Mouse (Mus musculus): ENCODE results near the gene Retnla. TPM values are rescaled to one million over a fixed set of nuclear protein-coding genes. Genes with fewer than 3 reads are reported as not detected.
"Not testable (repeated sequence)": the region's sequence is repeated elsewhere in the genome, so short reads cannot be mapped to it uniquely, and the experiment has no call there.

Retnla gene
- total RNA-seq (2021), result not detected

DNA sequence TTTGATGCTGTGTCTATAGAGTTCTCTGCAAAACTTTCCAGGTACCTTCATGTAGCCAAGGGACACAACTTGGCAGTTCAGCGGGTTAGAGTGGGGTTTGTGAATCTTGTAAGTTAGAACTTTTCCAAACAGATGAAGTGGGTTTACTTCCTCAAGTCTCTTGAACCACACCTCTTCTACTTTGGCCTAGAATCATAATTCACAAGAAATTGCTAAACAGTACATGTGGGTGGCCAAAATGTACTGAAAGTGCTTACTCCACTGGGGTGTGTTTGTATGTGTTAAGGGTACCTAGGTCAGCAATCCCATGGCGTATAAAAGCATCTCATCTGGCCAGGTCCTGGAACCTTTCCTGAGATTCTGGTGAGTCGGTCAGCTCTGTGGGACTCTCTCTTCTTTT is at the start of gene Retnla:
Gene Retnla, plus strand, starts transcription at position 286 of the 400 bp plus-strand sequence.
- no peak for DNase-seq

DNA sequence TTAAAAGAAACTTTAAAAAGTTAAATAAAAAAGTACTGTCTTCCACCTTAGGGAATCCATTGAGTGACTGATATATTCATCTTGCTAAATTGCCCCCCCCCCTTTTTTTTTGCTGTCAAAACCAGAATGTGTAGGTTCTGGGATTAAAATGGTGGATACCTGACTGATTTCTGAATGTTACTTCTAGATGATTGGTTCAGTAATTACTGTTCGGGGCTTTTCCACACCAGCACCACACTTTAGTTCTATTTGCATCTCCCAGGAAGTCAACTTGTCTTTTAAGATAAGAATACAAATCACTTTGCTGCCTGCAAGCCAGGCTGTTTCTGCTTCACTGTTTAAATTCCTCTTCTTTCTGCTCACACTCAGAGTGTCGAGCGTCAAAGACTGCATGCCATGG is 44.1 kb upstream of the Retnla start:
- no peak for DNase-seq

DNA sequence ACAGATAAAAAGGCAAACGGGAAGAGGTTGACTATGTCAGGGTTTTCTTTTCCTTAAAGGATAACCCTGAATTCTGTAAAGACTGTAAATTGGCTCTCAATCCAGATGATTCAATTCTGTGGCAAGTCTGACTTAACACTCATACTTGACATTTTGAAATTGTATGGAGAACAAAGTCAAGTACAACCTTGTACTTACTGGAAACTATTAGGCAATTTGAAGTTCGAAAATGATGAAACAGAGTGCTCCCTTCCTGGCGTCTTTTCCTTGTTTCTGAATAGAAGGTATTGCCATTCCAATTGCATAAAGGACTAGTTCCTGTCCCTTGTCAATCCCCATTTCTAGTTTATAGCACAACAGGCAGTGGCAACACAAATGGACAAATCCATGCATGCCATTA is 42.9 kb upstream of the Retnla start:
- no peak for DNase-seq

DNA sequence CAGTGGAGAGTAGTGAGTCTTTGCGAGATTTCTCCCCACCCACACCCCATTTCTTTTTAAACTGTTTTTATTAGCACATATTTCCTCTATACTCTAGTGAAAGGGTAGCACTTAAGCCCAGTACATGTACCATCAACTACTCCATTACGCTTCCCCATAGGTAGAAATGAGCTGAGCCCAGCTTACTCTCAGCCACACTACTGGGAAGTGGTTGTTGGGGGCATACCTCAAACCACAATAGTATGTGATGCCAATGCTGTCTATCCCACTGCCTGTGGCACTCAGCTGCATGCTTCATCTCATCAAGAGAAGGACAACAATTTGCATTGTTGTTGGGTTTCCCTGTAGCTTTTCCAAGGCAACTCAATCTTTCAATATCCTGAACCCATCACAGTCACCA is 41.4 kb upstream of the Retnla start:
- no peak for DNase-seq

DNA sequence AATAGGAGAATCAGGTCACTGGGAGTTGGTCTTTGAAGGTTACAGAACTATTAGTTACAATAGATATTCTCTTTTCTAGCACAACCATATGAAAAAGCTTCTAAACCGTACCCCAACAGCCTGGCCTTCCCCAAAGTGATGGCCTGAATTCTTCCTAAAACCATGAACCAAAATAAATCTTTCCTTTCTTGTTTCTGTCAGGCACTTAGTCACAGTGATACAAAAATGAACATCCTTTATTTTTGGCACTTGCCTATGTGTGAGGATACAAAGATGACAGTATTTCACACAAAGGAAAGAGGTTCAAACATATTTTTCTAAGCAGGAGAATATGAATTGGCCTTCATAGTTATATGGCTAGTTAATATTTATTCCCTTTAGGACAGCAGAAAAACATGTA is 36.9 kb upstream of the Retnla start:
- no peak for DNase-seq

- no peak for DNase-seq
Measured at GRCm38 (mm10) chr16:48806521-48806920, 35.8 kb upstream of the Retnla start.

- no peak for DNase-seq
Measured at GRCm38 (mm10) chr16:48809374-48809773, 33.0 kb upstream of the Retnla start.

DNA sequence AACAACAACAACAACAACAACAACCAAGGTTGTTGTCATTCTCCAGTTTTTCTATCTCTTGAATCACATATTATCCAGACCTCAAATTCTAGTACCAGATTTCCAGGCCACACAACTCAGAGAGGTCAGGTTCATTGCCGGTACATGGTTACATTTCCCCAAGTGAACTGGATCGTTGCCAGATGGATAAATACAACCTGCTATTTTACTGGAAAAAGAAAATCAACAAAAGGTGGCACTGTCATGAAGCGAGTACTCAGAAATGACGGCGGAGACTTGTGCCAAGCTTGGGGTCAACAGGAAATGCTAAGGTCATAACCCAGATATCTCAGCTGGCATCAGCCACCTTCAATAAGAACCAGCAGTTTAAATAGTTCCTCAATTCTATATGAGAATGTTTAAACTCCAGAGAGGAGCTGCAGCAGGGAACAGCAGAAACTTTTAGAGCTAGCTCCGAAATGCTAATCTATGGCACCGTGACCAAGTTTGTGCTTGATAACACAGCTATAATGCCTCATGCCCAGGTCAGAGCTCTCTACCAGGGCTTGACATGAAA is 30.4 kb upstream of the Retnla start:
- DNase-seq, result no peak

DNA sequence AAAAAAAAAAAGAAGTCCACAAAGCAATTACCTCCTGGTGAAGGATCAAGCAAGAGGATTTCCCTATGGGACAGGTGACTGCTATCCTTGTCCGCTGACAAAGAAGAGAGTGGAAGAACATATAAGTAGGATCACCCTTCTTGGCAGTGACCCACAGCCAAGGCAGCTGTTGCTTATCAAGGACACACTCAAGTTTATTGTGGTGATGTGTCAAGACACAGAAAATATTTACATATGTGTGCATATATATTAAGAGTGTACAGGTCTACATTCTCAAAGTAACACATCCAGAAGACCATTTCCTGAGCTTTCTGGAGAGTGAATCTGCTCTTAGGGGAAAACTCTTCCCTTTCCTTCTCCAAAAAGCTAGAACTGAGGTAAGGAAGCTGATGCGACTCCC is 25.7 kb upstream of the Retnla start, which contains the start of gene Retnlb:
Gene Retnlb, plus strand, starts transcription at position 162 of the 400 bp plus-strand sequence.
- no peak for DNase-seq

- no peak for DNase-seq
Measured at GRCm38 (mm10) chr16:48818524-48818923, 23.8 kb upstream of the Retnla start.

DNA sequence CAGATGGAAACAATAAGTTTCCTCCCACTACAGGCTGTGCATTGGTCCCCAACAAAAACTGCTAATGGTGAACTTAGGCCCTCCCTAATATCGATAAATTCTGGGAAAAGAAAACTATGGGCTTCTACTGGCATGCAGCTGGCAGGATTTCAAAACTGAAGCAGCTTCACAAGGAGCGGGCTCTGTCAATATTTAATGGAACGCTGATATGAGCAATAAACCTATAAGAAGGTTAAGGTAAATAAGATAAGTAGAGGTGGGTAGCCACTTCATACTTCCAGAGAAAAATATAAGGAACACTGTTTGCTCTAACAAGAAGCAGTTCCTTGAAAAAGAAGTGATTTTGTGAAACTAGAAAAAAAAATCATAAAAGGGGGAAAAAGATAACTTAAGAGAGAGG is 15.9 kb upstream of the Retnla start:
- no peak for DNase-seq

GRCm38 (mm10) chr16:48827625-48828024 is 14.7 kb upstream of the Retnla start:
- no peak for DNase-seq

- DNase-seq, result no peak
Measured at GRCm38 (mm10) chr16:48829060-48829459, 13.3 kb upstream of the Retnla start.

- DNase-seq, result no peak
Measured at GRCm38 (mm10) chr16:48832055-48832454, 10.3 kb upstream of the Retnla start.

DNA sequence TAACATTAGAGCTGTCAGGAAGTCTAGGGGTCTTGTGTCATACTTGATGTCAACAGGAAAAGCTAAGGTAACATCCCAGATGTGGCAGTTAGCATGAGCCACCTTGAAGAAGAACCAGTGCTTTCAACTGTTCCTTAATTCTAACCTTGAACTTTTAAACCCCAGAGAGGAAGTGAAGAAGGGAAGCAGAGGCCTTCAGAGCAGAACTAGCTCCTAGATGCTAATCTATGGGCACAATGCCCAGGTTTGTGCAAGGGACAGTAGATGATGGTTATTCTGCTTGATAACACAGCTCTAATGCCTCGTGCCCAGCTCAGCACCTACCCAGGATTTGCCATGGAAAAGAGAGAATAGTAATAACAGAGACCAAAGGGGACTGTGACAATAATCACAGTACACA is 8.7 kb upstream of the Retnla start:
- DNase-seq, result not testable (repeated sequence)

DNA sequence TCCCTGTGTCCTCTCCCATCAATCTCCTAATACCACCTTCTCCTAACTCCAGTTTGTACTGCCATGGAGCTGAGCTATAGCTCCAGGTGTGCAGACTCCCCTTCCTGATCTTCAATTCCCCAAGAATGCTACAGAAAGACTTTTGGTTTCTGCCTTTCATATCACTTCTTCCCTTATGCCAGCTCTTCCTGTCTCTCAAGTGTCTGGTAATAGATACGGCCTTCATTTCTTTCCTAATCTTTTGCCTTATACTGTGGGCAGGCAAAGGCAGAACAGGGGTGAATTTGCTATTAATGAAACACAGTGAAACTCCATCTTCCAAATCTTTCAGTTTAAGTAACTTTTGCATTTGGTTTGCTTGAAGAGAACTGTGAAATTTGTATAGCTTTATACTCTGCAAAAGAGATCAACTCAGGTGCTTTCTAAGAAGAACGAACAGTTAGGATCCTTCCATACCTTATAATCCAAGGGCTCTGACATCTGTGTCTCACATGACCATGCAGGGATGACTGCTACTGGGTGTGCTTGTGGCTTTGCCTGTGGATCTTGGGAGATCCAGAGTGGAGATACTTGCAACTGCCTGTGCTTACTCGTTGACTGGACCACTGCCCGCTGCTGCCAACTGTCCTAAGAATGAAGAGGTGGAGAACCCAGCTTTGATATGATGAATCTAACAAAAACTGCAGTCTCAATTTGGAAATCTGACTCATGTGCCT is 1.5 kb downstream of the Retnla start:
- no peak for DNase-seq

DNA sequence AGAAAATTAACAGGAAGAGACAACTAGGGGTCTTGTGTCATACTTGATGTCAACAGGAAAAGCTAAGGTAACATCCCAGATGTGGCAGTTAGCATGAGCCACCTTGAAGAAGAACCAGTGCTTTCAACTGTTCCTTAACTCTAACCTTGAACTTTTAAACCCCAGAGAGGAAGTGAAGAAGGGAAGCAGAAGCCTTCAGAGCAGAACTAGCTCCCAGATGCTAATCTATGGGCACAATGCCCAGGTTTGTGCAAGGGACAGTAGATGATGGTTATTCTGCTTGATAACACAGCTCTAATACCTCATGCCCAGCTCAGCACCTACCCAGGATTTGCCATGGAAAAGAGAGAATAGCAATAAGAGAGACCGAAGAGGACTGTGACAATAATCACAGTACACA is 22.7 kb downstream of the Retnla start:
- not testable (repeated sequence) for DNase-seq

DNA sequence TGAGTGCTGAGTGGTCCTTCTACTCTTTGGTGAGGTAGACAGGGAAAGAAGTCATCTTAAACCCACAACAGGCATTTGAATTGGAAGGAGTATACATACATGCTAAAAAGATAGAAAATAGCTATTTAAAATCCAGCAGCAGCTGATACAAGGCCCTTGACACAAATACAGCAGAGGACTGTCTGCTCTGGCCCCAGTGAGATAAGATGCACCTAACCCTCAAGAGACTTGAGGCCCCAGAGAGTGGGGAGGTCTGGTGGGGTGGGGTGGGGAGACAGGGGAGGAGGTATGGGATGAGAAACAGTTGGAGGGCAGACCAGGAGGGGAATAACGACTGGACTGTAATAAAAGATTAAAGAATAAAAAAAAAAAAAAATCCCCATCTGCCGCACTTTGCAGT is 25.3 kb downstream of the Retnla start:
- DNase-seq, result no peak

GRCm38 (mm10) chr16:48868663-48869062 is 26.3 kb downstream of the Retnla start:
- DNase-seq, result no peak

DNA sequence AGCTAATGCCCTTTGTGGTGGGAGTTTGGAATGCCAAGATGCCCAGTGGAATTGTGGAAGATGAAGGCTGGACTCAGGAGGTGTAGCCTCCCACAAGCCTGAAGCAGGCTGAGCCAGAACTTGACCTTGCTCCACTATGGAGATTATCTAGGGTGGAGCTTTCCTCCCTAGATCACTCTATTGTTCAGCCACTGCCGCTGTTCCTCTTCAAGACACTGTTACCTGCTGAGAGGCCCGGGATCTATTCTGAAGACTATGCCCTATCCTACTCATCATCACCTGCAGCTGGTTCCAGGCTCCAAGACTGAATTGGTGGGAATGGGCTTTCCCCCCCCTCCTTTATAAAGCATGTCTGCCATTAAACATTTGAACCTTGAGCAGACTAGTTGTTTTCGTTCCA is 27.3 kb downstream of the Retnla start:
- no peak for DNase-seq

- DNase-seq, result no peak
Measured at GRCm38 (mm10) chr16:48871754-48872153, 29.4 kb downstream of the Retnla start.

DNA sequence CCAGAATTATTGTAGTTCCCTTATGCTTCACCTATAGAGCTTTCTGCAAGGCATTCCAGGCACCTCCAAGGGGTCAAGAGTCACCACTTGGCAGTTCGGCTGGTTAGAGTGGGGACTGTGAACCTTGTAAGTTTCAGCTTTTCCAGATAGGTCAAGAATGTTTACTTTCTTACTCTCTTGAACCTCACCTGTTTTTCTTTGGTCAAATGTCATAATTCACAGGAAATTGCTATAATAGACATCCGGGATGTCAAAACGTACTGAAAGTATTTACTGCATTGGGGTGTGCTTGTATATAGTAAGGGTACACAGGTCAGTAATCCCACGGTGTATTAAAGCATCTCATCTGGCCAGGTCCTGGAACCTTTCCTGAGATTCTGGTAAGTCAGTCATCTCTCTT is 30.0 kb downstream of the Retnla start, which contains the start of gene Retnlg:
Gene Retnlg, plus strand, starts transcription at position 301 of the 400 bp plus-strand sequence.
- DNase-seq, result no peak

DNA sequence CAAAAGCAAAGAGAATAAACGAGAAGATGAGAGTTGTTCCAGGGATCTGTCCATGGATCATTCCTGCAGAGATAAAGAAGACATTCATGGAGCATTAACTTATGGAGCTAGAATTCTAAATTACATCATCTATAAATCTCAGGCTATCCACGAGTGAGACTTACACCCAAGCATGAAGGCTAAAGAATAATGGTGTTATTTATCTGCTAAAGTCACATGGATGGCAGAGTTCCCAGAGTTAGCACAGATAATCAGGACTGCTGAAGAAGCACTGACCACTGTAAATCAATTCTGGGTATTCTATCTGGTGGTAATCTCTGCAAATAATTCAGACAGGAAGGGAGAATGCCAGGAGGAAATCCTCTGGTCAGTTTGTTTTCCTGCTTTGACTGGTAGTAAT is 48.4 kb downstream of the Retnla start:
- DNase-seq, result no peak
